Mouse (Mus musculus): ENCODE results near the gene Cast. TPM values are rescaled to one million over a fixed set of nuclear protein-coding genes. Genes with fewer than 3 reads are reported as not detected.

The Cast gene
- total and polyA plus RNA-seq, 3 experiments: 9.0 to 15.8 TPM; not detected in 1

- H3K79me2 ChIP-seq (ENCODE audit: control insufficient read depth, insufficient read depth, low read length, poor library complexity): no peaks in the 10 kb centered on the region
- no peaks in the 10 kb centered on the region for H3K4me1 ChIP-seq (ENCODE audit: control insufficient read depth in 1 of 2, insufficient read depth in 2 of 2, low read length in 2 of 2)
- H3K9ac ChIP-seq (ENCODE audit: control insufficient read depth, low read depth, low read length, poor library complexity, severe bottlenecking): no peak overlapping the region
- H3K27me3 ChIP-seq (ENCODE audit: control insufficient read depth in 1 of 2, insufficient read depth in 2 of 2, low read length in 2 of 2): no peaks in the 10 kb centered on the region
- DNase-seq (ENCODE audit: low read depth, low spot score): no peak
- H3K27ac ChIP-seq (ENCODE audit: control insufficient read depth, low read depth, low read length): no peak overlapping the region
- no peaks in the 10 kb centered on the region for H3K9me3 ChIP-seq (replicated peaks; ENCODE audit: insufficient read depth, low read length)
- H3K36me3 ChIP-seq (ENCODE audit: control insufficient read depth in 1 of 2, insufficient read depth in 2 of 2, low read length in 2 of 2): no peaks in the 10 kb centered on the region; a peak in 1 of 4 replicates
- H3K4me3 ChIP-seq (ENCODE audit: control insufficient read depth in 1 of 2, insufficient read depth in 1 of 2, low read depth in 2 of 2, low read length in 2 of 2): no peak overlapping the region
- TF ChIP-seq CTCF (IDR thresholded peaks at IDR 0.05 in 2 of 3, conservative IDR thresholded peaks at IDR 0.05 in 1 of 3; ENCODE audit: control insufficient read depth in 1 of 3, insufficient read depth in 1 of 3, low read depth in 2 of 3, low read length in 3 of 3, poor library complexity in 1 of 3, severe bottlenecking in 1 of 3) (no peak), CHD2 (IDR thresholded peaks at IDR 0.05; ENCODE audit: low read length) (no peak), USF2 (IDR thresholded peaks at IDR 0.05; ENCODE audit: borderline replicate concordance in 1 of 2, insufficient read depth in 1 of 2, low read depth in 1 of 2, low read length in 2 of 2) (no peak), UBTF (IDR thresholded peaks at IDR 0.05; ENCODE audit: borderline replicate concordance, insufficient read depth, low read depth, low read length) (no peak), MAZ (IDR thresholded peaks at IDR 0.05; ENCODE audit: low read depth, low read length) (no peak), ELF1 (IDR thresholded peaks at IDR 0.05; ENCODE audit: low read depth, low read length) (no peak), MYC (IDR thresholded peaks at IDR 0.05; ENCODE audit: low read depth, low read length) (no peak), NELFE (IDR thresholded peaks at IDR 0.05; ENCODE audit: low read depth, low read length) (no peak), ZC3H11A (IDR thresholded peaks at IDR 0.05; ENCODE audit: low read depth, low read length) (no peak), GABPA (IDR thresholded peaks at IDR 0.05; ENCODE audit: low read depth, low read length) (no peak)
These were observed 65.4 kb downstream of the Cast start for GRCm38 (mm10) chr13:74743219-74743618.

GRCm38 (mm10) chr13:74736396-74736795, 72.2 kb downstream of the Cast start:
- no peak for DNase-seq (ENCODE audit: low read depth, low spot score)
- Histone ChIP-seq H3K9ac (ENCODE audit: control insufficient read depth, low read depth, low read length, poor library complexity, severe bottlenecking) (no peak overlapping the region), H3K9me3 (replicated peaks; ENCODE audit: insufficient read depth, low read length) (no peaks in the 10 kb centered on the region), H3K27ac (ENCODE audit: control insufficient read depth, low read depth, low read length) (peak overlapping the region; percentile 73), H3K4me3 (ENCODE audit: control insufficient read depth in 1 of 2, insufficient read depth in 1 of 2, low read depth in 2 of 2, low read length in 2 of 2) (no peak overlapping the region), H3K79me2 (ENCODE audit: control insufficient read depth, insufficient read depth, low read length, poor library complexity) (no peaks in the 10 kb centered on the region), H3K36me3 (ENCODE audit: control insufficient read depth in 1 of 2, insufficient read depth in 2 of 2, low read length in 2 of 2) (peaks cover 0 to 31% of the 10 kb centered on the region in 2 experiments; a peak in 2 of 4 replicates), H3K27me3 (ENCODE audit: control insufficient read depth in 1 of 2, insufficient read depth in 2 of 2, low read length in 2 of 2) (no peaks in the 10 kb centered on the region), H3K4me1 (ENCODE audit: control insufficient read depth in 1 of 2, insufficient read depth in 2 of 2, low read length in 2 of 2) (peaks cover 15 to 22% of the 10 kb centered on the region in 2 experiments)
- TF ChIP-seq USF1 (IDR thresholded peaks at IDR 0.05; ENCODE audit: low read depth, low read length) (peak; percentile 52; the same call in 1 of the 2 replicates), MAX (IDR thresholded peaks at IDR 0.05; ENCODE audit: low read length) (0 out of 2 replicates have a peak, but pooled peaks have one; percentile 21), POLR2AphosphoS2 (IDR thresholded peaks at IDR 0.05; ENCODE audit: low read length) (no peak)

- H3K4me1 ChIP-seq (ENCODE audit: control insufficient read depth in 1 of 2, insufficient read depth in 2 of 2, low read length in 2 of 2): peaks cover 15 to 22% of the 10 kb centered on the region in 2 experiments
These were observed 72.8 kb downstream of the Cast start for GRCm38 (mm10) chr13:74735834-74736233.

More at GRCm38 (mm10) chr13:74735834-74736233, 72.8 kb downstream of the Cast start:
- no peaks in the 10 kb centered on the region for H3K27me3 ChIP-seq (ENCODE audit: control insufficient read depth in 1 of 2, insufficient read depth in 2 of 2, low read length in 2 of 2)
- H3K4me3 ChIP-seq (ENCODE audit: control insufficient read depth in 1 of 2, insufficient read depth in 1 of 2, low read depth in 2 of 2, low read length in 2 of 2): no peak overlapping the region
- DNase-seq (ENCODE audit: low read depth, low spot score): peak; percentile 70
- no peak overlapping the region for H3K9ac ChIP-seq (ENCODE audit: control insufficient read depth, low read depth, low read length, poor library complexity, severe bottlenecking)
- no peaks in the 10 kb centered on the region for H3K79me2 ChIP-seq (ENCODE audit: control insufficient read depth, insufficient read depth, low read length, poor library complexity)
- H3K9me3 ChIP-seq (replicated peaks; ENCODE audit: insufficient read depth, low read length): no peaks in the 10 kb centered on the region
- peak overlapping the region; percentile 73 for H3K27ac ChIP-seq (ENCODE audit: control insufficient read depth, low read depth, low read length)
- peaks cover 0 to 31% of the 10 kb centered on the region in 2 experiments; a peak in 3 of 4 replicates for H3K36me3 ChIP-seq (ENCODE audit: control insufficient read depth in 1 of 2, insufficient read depth in 2 of 2, low read length in 2 of 2)
- TF ChIP-seq MYC (IDR thresholded peaks at IDR 0.05; ENCODE audit: low read depth, low read length) (peak; percentile 48; the same call in 1 of the 2 replicates), ETS1 (IDR thresholded peaks at IDR 0.05; ENCODE audit: low read depth, low read length) (0 out of 2 replicates have a peak, but pooled peaks have one; percentile 25), EP300 (IDR thresholded peaks at IDR 0.05; ENCODE audit: low read depth in 1 of 2, low read length in 2 of 2) (peak; percentile 63 to 72), SIN3A (IDR thresholded peaks at IDR 0.05; ENCODE audit: low read length) (no peak), RCOR1 (IDR thresholded peaks at IDR 0.05; ENCODE audit: low read depth, low read length) (peak; percentile 68), BHLHE40 (IDR thresholded peaks at IDR 0.05; ENCODE audit: borderline replicate concordance, low read depth, low read length) (peak; percentile 90), TAL1 (IDR thresholded peaks at IDR 0.05; ENCODE audit: low read length) (peak; percentile 16; the same call in 1 of the 2 replicates), GATA1 (IDR thresholded peaks at IDR 0.05; ENCODE audit: low read depth, low read length) (peak; percentile 67), POLR2AphosphoS5 (IDR thresholded peaks at IDR 0.05; ENCODE audit: borderline replicate concordance, low read depth, low read length) (no peak), HCFC1 (IDR thresholded peaks at IDR 0.05; ENCODE audit: low read depth, low read length) (0 out of 2 replicates have a peak, but pooled peaks have one; percentile 23)

All from MEL (cell line).